Mouse (Mus musculus) G1E (cell line): ENCODE measurements at regions not wholly inside any gene's neighbourhood (a gene's known extent, or its start where the extent isn't known, plus 50 kb on each side); places are given as distances from the start of the nearest gene placed in this dataset.

Source experiments
- CTCF ChIP-seq: IDR thresholded peaks from 2 replicates; pipeline ENCODE4 v1.5.1; 2012; ENCODE audit warnings: low read depth, low read length, inconsistent platforms, mixed read lengths
- GATA1 ChIP-seq: IDR thresholded peaks from 2 replicates; pipeline ENCODE4 v1.6.1; 2012; ENCODE audit warnings: borderline replicate concordance, low read length, inconsistent platforms, mixed read lengths
- TAL1 ChIP-seq: conservative IDR thresholded peaks from 2 replicates; pipeline ENCODE4 v1.6.1; 2012; ENCODE audit warnings: low read depth, low read length, inconsistent platforms, mixed read lengths

DNA sequence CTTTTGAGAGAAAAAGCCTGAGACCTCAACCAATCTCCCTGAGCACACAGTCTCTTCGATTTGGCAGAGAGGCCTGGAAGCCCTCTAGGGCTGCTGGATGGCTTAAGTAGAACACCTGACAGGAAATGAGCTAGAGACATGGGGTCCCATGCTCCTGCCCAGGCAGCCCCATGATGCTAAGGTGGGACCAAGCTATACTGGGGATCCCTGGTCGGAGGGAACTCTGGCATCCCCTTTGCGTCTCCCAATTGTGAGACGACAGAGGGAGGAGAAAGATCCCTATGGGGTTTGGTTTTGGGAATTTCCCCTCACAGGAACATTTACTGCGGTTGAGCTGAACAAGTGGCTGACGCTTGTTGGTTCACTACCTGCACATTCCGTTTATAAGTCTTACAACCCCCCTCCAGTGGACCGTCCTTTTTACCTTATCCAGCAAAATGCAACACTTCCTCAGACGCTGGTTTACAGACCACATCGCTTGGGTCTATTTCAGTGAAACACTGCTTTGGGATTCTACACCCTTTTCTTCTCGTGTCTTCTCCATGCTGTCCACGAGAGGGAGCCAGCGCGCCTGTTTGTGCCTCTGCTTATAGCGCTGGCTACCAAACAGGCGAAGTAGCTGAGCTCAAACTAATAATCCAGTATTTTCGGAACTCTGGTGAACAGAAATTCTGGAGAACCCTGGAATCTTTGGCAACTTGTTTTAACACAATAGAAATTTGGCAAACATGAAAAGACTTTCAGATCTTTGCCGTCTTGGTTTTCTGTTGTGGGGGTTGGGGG lies 93.7 kb upstream of the Spred2 start:
- TF ChIP-seq CTCF: peak; percentile 57
- no peak for TF ChIP-seq GATA1
- TF ChIP-seq TAL1: no peak
